Mouse (Mus musculus): ENCODE measurements around the gene Svep1.

DNA sequence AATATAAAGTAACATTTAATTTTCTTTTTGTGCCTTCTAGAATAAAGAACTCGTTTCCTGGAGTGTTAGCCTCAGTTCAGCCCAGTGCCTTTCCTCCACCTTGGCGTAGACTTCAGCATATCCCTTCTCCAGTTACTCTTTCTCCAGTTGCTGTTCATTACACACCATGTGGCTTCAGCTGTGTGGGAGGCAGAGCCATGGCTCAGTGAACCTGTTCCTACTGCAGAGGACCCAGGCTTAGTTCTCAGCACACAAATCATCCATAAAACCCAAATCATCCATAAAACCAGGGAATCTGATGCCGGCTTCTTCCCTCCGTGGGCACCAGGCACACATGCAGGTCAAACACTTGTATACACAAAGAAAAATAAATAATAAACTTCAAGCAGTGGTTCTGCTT lies 22.8 kb downstream of the Svep1 start:
- TF ChIP-seq POLR2A (IDR thresholded peaks at IDR 0.05; ENCODE audit: insufficient read depth, low read length) (no peak), CTCF (IDR thresholded peaks at IDR 0.05; ENCODE audit: low read depth, low read length) (no peak), EP300 (IDR thresholded peaks at IDR 0.05; ENCODE audit: insufficient read depth, low read depth, low read length) (no peak)

Measured in ES-Bruce4 (cell line).